Mouse (Mus musculus): ENCODE results near the gene Aunip.

The Aunip gene

GRCm38 (mm10) chr4:134510845-134511411 is at the start of gene Aunip:
Gene Aunip, plus strand, starts transcription at chr4:134510999.
- DNase-seq (ENCODE audit: low read depth): peak; percentile 94

DNA sequence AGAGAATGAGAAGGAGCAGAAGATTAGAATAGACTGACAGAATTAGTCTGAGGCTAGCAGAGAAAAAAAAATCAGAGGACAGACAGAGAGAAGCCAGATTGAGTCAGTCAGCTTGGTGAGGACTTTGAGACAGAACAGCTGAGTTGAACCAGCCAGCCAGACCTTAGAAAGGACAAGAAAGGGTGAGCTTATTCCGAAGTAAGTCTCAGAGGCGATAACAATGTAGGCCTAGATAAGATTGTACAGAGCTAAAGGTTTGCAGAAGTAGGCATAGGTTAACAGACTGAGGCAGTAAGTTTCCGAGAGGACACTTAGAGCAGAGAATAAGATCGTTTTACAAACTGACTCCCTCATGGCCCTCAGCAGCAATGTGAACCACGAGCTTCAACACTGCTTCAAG is 49.5 kb upstream of the Aunip start:
- no peak for DNase-seq (ENCODE audit: low read depth)

- DNase-seq (ENCODE audit: low read depth): no peak
Observed at GRCm38 (mm10) chr4:134465789-134466188, 45.0 kb upstream of the Aunip start.

- no peak for DNase-seq (ENCODE audit: low read depth)
Observed at GRCm38 (mm10) chr4:134466381-134467262, 44.2 kb upstream of the Aunip start.

DNA sequence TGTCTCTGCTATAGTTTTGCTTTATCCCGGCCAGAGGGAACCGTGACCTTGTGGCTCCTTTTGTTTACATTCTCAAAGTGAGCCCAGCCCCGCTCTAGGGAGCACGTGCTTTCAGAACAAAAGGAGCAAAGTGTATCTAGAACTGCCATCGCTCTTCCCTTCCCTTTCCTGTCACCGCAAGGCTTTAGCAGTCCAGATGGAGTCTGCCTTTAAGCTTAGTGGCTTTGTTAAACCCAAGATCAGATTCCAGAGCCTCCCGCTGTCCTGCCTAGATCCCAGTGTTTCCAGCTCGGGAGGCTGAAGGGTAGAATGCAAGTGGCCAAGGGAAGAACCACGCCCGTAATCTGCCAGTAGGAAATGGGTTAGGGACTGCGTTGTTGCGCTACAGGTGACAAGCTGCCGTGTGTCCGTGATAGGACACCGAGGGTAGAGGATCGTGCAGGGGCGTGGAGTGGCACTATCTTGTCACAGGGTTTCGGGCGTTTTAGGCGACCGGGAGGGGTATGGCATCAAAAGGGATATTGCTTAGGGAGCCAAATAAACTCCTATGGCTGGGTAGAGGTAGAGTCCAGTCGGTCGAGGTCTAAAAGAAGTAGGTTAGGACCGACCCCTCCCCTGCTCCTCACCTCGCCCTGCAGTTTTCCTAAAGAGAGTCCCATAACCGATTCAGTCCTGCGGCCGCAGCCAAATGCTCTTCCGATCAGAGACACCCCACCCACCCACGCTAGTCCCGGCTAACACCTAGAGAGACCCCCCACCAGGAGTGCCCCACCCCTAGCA is 43.2 kb upstream of the Aunip start:
- DNase-seq (ENCODE audit: low read depth): peak; percentile 63

- peak; percentile 95 for DNase-seq (ENCODE audit: low read depth)
Observed at GRCm38 (mm10) chr4:134468215-134468575, 42.6 kb upstream of the Aunip start, which contains the start of gene Stmn1. Gene Stmn1, plus strand, starts transcription at chr4:134468320.

DNA sequence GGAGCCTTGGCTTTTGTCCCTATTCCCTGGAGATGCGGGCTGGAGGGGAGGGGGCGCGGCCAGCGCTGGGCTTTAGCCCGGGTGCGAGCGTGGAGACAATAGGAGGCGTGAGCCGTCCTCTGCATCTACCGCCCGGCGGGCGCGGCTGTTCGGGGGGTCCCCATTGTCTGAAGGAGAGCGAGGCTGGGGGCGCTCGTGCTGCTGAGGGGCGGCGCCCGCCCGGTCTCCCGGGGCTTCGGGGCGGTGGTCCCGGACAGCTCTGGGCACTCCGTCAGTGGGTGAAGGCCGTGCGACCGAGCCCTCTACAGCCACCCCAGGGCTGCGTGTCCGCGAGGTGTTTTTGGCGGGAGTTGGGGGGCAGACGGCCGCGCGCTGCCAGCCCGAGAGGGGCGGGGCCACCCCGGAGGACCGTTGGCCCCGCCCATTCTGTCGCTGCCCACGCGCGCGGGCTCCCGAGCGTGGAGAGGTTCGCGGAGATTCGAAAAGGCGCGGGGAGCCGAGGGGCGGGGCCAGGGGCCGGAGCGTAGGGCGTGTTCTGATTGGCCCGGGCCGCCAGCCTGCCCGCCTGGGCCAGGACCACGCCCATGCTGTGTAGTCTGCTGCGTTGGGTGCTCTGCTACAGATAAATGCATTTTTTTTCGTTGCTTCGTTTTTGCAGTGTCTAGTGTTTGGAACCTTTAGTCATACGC is 42.1 kb upstream of the Aunip start:
- DNase-seq (ENCODE audit: low read depth): peak; percentile 97

- DNase-seq (ENCODE audit: low read depth): no peak
Observed at GRCm38 (mm10) chr4:134469341-134469796, 41.4 kb upstream of the Aunip start.

GRCm38 (mm10) chr4:134469985-134470384 is 40.8 kb upstream of the Aunip start:
- DNase-seq (ENCODE audit: low read depth): no peak

DNA sequence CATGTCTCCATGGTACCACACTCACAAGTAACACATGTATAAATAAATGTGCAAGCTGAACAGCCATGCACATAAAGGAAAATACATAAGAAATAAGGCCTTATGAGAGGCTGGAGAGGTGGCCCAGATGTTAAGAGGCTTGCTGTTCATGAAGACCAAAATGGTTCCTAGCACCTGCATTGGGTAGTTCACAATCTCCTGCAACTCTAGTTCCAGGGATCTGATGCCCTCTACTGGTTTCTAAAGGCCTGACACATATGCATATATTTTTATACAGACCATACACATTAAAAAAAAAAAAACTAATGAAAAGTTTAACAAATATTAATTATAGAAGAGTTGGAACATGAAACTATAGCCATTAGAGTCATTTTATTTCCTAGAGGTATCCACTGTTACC is 39.3 kb upstream of the Aunip start:
- peak; percentile 48 for DNase-seq (ENCODE audit: low read depth)

DNA sequence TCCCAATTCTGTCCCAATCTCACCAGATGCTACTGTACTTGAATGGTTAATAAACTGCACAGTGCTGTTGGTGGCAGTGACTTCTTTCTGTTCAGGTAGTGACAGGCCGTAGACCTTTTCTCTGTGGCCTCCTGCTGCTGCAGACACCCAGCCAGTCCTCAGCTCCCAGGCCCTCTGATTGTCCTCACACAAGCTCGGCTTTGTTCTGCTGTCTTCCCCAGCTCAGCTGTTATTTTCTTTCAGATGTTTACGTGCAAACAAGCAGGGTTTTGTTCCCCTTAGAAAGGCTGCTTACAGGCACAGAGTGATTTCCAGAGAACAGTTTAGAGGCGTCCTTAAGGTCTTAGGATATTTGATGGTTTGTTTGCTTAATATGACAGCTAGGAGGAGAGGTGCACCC is 37.0 kb upstream of the Aunip start:
- no peak for DNase-seq (ENCODE audit: low read depth)

- no peak for DNase-seq (ENCODE audit: low read depth)
Observed at GRCm38 (mm10) chr4:134474240-134474639, 36.6 kb upstream of the Aunip start.

DNA sequence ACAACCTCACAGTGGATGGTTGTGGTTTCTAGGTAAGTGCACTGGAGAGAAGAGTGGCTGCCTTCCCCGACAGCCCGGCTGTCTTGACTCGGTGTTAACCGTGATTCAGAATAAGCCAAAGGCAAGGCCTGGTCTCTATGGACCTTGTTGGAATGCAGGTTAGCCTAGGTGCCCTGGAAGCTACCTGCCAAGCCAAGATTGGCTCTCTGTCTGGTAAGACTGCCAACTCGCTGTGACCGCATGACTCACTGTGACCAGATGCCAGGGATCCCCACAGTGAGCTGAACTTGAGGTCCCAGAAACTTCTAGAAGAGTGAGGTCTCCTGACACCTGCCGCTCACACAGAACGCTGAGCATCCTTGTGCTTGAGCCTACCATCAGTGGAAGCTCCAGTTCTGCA is 33.9 kb upstream of the Aunip start:
- no peak for DNase-seq (ENCODE audit: low read depth)

GRCm38 (mm10) chr4:134478031-134478430 is 32.8 kb upstream of the Aunip start:
- DNase-seq (ENCODE audit: low read depth): peak; percentile 94

DNA sequence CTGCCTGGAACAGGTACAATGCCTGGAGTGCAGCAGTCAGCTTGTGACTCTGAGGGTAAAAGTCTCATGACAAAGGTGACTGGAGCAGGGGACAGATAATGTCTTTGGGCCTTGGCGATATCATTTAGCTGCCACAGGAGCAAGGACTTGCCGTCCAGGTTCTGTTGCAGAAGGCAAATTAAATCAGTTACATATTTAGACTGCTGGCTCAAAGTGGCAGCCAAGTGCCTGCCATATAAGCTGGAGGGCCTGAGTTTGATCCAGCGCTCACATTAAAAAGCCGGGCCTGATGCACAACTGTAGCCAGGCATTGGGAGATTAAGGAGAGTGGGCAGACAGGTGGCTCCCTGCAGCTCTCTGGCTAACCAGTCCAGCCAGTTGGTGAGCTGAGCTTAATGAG is 31.0 kb upstream of the Aunip start:
- no peak for DNase-seq (ENCODE audit: low read depth)

GRCm38 (mm10) chr4:134480864-134481263 is 29.9 kb upstream of the Aunip start:
- peak; percentile 89 for DNase-seq (ENCODE audit: low read depth)

DNA sequence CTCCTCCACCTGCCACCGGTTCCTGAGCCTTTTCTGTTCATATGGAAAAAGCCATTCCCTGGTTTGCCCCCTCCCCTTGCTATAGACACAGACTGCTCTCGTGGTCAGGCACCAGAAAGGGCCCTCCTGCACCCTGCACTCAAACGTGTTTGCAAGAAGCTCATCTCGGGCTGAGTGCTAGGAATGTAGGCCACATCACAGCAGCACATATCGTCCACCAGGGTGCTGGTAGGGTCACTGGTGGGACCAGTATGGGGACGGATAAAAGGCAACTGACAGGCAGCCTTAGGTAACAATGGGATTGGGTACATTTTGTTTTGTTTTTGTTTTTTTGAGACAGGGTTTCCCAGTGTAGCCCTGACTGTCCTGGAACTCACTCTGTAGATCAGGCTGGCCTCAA is 29.5 kb upstream of the Aunip start:
- no peak for DNase-seq (ENCODE audit: low read depth)

- DNase-seq (ENCODE audit: low read depth): no peak
Observed at GRCm38 (mm10) chr4:134482442-134482841, 28.4 kb upstream of the Aunip start.

DNA sequence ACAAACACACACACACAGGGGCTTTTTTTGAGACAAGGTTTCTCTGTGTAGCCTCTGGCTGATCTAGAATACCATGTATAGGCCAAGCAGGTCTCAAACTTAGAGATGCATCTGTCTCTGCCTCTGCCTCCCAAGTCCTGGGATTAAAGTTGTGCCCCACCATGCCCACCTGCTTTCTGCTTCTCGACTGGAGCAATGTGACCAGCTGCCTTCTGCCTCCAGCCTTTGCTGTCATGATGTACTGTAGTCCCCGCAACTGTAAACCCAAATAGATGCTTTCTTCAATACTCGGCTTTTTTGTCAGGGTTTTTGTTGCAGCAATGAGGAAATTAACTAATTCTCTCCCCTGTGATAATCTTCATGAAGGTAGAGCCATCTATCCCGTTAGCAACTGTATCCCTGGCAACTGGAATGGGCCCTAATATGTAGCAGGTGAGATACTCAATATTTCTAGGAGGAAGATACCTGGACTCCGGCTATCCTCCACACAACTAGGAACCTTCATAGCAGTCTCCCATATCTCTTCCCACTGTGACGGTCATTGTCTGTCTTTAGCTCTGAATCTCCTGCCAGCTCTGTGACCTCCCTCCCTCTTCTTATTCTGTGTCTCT is 27.6 kb upstream of the Aunip start:
- DNase-seq (ENCODE audit: low read depth): no peak

- DNase-seq (ENCODE audit: low read depth): no peak
Observed at GRCm38 (mm10) chr4:134483696-134484095, 27.1 kb upstream of the Aunip start.

- DNase-seq (ENCODE audit: low read depth): no peak
Observed at GRCm38 (mm10) chr4:134484231-134484630, 26.6 kb upstream of the Aunip start.

All from induced T-regulatory cell, adult 2 months (primary cell).